Mouse (Mus musculus): ENCODE data around the gene Gucd1.

DNA sequence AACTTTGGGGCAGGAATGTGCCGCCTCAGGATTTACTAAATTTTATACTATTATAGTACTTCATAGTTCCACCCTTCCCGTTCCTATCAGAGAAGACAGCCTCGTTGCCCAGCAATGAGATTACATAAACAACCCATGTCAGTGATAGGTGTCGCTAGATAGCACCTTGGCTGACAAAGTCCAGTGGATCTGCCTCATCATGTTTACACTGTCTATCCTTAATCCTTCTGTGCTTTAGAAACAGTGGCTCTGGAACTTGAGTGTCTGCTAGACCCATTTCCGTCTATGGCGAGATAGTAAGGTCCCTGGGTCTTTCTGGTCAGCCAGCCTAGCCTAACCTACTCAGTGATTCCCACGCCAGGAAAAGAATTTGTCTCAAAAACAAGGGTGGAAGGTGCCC, 17.4 kb downstream of the Gucd1 start:
- TF ChIP-seq CTCF (IDR thresholded peaks at IDR 0.05; ENCODE audit: borderline replicate concordance, insufficient read depth, low read length) (no peak), POLR2A (IDR thresholded peaks at IDR 0.05; ENCODE audit: low read depth, low read length) (no peak)
